Mouse (Mus musculus) limb, embryonic 14.5 days (tissue): Measurements from ENCODE around the gene Rsc1a1. TPM values are rescaled to one million over a fixed set of nuclear protein-coding genes. Genes with fewer than 3 reads are reported as not detected.

Experiments used
- ATAC-seq: fragments of 200-750 bp; cut with Nextera tagmentation; 2 replicates; pipeline ENCODE4 v1.8.0; 2017; ENCODE audit warnings: low read depth, moderate number of reproducible peaks, moderate TSS enrichment; ENCODE audit not compliant: low FRiP score
- DNase-seq: peaks from one replicate; pipeline ENCODE4 v3.0.0-alpha.2; 2015; ENCODE audit warnings: low spot score
- H3K27ac ChIP-seq: fragments of 300-500 bp; sonication (generic); replicated peaks from 2 replicates; pipeline ENCODE4 v1.5.1; 2014; ENCODE audit warnings: low read depth, mild to moderate bottlenecking, low read length, moderate library complexity, mixed read lengths
- H3K27me3 ChIP-seq: fragments of 300-500 bp; sonication (generic); 2 replicates; pipeline ENCODE4 v1.6.1; 2014; ENCODE audit warnings: low read length, mixed read lengths; ENCODE audit not compliant: control insufficient read depth, insufficient read depth
- H3K36me3 ChIP-seq: fragments of 300-500 bp; sonication (generic); 2 replicates; pipeline ENCODE4 v1.6.1; 2014; ENCODE audit warnings: mild to moderate bottlenecking, low read length, moderate library complexity, mixed read lengths; ENCODE audit not compliant: control insufficient read depth, insufficient read depth
- H3K4me1 ChIP-seq: fragments of 300-500 bp; sonication (generic); 2 replicates; pipeline ENCODE4 v1.6.1; 2014; ENCODE audit warnings: antibody characterized with exemption, low read length, mixed read lengths; ENCODE audit not compliant: control insufficient read depth, insufficient read depth
- H3K4me2 ChIP-seq: fragments of 300-500 bp; sonication (generic); replicated peaks from 2 replicates; pipeline ENCODE4 v1.6.1; 2014; ENCODE audit warnings: low read depth, mild to moderate bottlenecking, low read length, moderate library complexity; ENCODE audit not compliant: severe bottlenecking
- H3K4me3 ChIP-seq: fragments of 300-500 bp; sonication (generic); replicated peaks from 2 replicates; pipeline ENCODE4 v1.5.1; 2014; ENCODE audit warnings: low read length
- H3K9ac ChIP-seq: fragments of 300-500 bp; sonication (generic); 2 replicates; pipeline ENCODE4 v1.6.1; 2014; ENCODE audit warnings: mild to moderate bottlenecking, low read depth, low read length, moderate library complexity; ENCODE audit not compliant: severe bottlenecking
- H3K9me3 ChIP-seq: fragments of 300-500 bp; sonication (generic); 2 replicates; pipeline ENCODE4 v1.6.1; 2016; ENCODE audit warnings: low read length; ENCODE audit not compliant: control insufficient read depth
- POLR2A ChIP-seq: fragments of 200-500 bp; IDR thresholded peaks from 2 replicates; pipeline ENCODE4 v1.8.0; 2012; ENCODE audit warnings: inconsistent platforms, mild to moderate bottlenecking, moderate library complexity, borderline replicate concordance; ENCODE audit not compliant: insufficient read depth, insufficient read length; ENCODE audit errors: extremely low read depth
- WGBS: fragments of 180-500 bp; shearing (Covaris S2); extraction: QIAGEN DNeasy Blood & Tissue Kit; methylation state at CpG from one replicate; pipeline ENCODE4 v1.1.7; 2014; 5-methylcytosine and 5-hydroxymethylcytosine counted together
- polyA plus RNA-seq, 2 experiments: library from polyadenylated mRNA; depleted of rRNA in 1 of 2; stranded (reverse) in 1 of 2; unstranded in 1 of 2; fragments of >200 nt; fragmentation: Nextera tagmentation in 1 of 2; extraction: Ambion mirVana in 1 of 2; gene quantifications; 2 replicates each; pipeline versions ENCODE4 v1.2.1 to v1.2.3; 2012 to 2014

Gene Rsc1a1
- polyA plus RNA-seq, 2 experiments: 1.5 to 9.0 TPM

DNA sequence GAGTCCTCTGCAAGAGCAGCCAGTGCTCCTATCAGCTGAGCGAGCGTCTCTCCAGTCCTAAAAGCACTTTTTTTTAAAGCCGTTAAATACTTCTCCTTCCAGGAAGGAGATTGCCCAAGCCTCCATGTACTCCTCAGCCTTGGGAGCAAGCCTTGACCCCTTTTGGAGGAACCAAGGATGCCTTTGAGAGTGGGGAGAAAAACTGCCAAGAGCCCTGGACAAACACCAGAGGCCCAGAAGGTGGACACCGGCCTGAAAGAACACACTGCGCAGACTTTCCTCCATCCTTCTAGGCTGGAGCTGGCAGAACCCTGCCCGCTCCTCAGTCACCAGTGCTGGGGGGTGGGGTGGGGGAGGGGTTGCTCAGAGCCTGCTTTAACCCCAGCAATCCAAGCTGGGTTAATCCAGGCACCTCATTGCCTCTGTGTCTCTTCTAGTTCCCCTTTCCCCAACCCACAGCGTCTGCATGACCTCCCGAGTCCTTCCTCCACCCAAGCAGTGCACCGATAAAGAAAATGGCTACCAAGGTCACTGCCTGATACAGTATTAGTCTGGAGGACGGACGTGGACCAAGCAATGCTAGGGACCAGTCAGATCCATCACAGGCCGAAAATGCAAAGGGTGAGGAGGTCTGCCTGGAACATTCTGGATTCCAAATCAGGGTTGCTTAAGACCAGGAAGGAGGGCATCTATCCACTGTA, 29.3 kb downstream of the Rsc1a1 start:
- no peak overlapping the region for H3K4me2 ChIP-seq
- no peak overlapping the region for H3K4me3 ChIP-seq
- TF ChIP-seq POLR2A: no peak
- ATAC-seq: no peak
- no peaks in the 10 kb centered on the region for H3K4me1 ChIP-seq
- H3K9ac ChIP-seq: no peak overlapping the region
- 85% methylated on average over 12 of the region's 12 CpGs for WGBS
- no peak overlapping the region for H3K27ac ChIP-seq
- H3K27me3 ChIP-seq: no peaks in the 10 kb centered on the region
- no peak for DNase-seq
- H3K36me3 ChIP-seq: peaks cover 53% of the 10 kb centered on the region
- no peaks in the 10 kb centered on the region for H3K9me3 ChIP-seq

DNA sequence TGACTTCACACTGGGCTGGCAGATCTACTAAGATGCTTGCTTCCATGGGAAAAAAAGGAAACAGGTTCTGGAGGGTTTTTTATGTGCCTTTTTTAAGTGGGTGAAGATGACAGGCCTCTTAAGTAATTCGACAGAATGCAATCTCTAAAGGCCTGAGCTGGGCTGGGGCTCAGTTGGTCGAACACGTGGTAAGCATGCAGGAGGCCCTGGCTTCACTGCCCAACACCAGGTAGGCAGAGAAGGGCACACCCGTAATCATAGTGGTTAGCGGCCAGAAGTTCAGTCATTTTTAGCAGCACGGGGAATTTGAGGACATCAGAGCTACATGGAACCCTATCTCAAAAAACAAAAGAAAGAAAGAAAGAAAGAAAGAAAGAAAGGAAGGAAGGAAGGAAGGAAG, 30.9 kb downstream of the Rsc1a1 start:
- DNase-seq (no peak), ATAC-seq (no peak)
- Histone ChIP-seq H3K4me1 (0 out of 2 replicates have a peak, but pooled peaks cover 2% of the 10 kb centered on the region), H3K4me2 (no peak overlapping the region), H3K9me3 (no peaks in the 10 kb centered on the region), H3K27me3 (no peaks in the 10 kb centered on the region), H3K9ac (no peak overlapping the region), H3K27ac (no peak overlapping the region), H3K36me3 (peaks cover 39% of the 10 kb centered on the region), H3K4me3 (no peak overlapping the region)
- no peak for TF ChIP-seq POLR2A
- 86% methylated on average over 6 of the region's 6 CpGs for WGBS

DNA sequence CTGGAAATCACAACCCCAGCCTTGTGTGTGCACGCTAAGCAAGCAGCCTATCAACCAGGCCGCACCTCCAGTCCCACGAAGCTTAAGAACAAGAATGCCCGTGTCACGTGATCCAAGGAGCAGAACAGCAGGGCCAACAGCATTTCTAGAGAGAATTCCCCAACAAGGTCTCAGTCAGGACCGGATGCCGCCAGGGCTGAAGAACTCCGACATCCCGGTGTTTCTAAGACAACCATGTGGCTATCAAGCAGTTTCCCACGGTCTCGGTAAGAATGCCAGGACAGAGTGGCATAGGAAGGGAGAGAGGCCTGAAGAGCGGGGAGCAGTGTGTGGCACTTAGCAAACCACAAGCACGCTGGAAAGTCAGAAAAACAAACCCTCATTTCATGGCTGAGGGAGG, 31.6 kb downstream of the Rsc1a1 start:
- no peak overlapping the region for H3K4me3 ChIP-seq
- no peak overlapping the region for H3K27ac ChIP-seq
- H3K36me3 ChIP-seq: peaks cover 39% of the 10 kb centered on the region
- WGBS: 88% methylated on average over 13 of the region's 13 CpGs
- no peaks in the 10 kb centered on the region for H3K27me3 ChIP-seq
- DNase-seq: no peak
- no peaks in the 10 kb centered on the region for H3K9me3 ChIP-seq
- no peak for ATAC-seq
- no peak for TF ChIP-seq POLR2A
- 0 out of 2 replicates have a peak, but pooled peaks cover 3% of the 10 kb centered on the region for H3K4me1 ChIP-seq
- no peak overlapping the region for H3K4me2 ChIP-seq
- no peak overlapping the region for H3K9ac ChIP-seq

DNA sequence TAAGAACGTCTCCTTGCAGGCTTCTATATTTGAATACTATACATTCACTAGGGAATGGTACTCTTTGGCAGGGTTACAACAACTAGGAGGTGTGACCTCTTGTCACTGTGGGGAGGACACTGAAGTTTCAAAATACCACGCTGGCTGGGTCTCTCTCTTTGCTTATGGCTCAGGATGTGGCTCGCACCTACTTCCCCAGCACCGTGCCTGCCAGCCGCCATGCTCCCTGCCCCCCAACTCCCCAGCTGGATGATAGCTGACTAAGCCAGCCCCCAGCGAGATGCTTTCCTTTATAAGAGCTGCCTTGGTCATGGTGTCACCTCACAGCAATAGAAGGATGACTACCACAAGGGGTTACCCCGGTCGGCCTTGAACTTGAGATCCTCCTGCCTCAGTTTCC, 32.4 kb downstream of the Rsc1a1 start:
- no peaks in the 10 kb centered on the region for H3K9me3 ChIP-seq
- peaks cover 39% of the 10 kb centered on the region for H3K36me3 ChIP-seq
- ATAC-seq (no peak), DNase-seq (no peak)
- no peak overlapping the region for H3K4me3 ChIP-seq
- TF ChIP-seq POLR2A: no peak
- H3K9ac ChIP-seq: no peak overlapping the region
- no peak overlapping the region for H3K4me2 ChIP-seq
- 87% methylated on average over 8 of the region's 8 CpGs for WGBS
- H3K4me1 ChIP-seq: 0 out of 2 replicates have a peak, but pooled peaks cover 6% of the 10 kb centered on the region
- H3K27ac ChIP-seq: no peak overlapping the region
- no peaks in the 10 kb centered on the region for H3K27me3 ChIP-seq

DNA sequence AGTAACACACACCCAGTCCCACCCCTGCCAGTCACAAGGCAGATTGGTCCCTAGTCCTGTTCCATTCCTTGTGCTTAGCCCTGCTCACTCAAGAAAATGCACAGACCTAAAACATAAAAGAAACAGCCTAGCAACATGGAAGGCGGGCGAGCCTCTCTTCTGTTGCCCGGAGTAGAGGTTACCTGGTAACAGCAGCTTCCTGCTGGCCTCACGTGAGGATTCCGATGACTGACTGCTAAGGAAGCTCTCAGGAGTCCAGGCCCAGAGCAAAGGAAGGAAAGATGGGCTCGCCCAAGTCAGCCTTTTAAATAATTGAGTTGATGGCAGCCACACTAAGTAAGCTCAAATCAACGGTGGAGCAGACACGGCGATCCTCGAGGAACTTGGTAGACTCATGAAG, 33.5 kb downstream of the Rsc1a1 start:
- Histone ChIP-seq H3K27ac (no peak overlapping the region), H3K4me2 (no peak overlapping the region), H3K4me3 (no peak overlapping the region), H3K36me3 (peaks cover 32% of the 10 kb centered on the region), H3K4me1 (0 out of 2 replicates have a peak, but pooled peaks cover 6% of the 10 kb centered on the region), H3K9me3 (no peaks in the 10 kb centered on the region), H3K27me3 (no peaks in the 10 kb centered on the region), H3K9ac (no peak overlapping the region)
- TF ChIP-seq POLR2A: no peak
- no peak for ATAC-seq
- no peak for DNase-seq
- WGBS: 91% methylated on average over 10 of the region's 10 CpGs
